Mouse (Mus musculus) testis, adult 2 months (tissue): ENCODE measurements around the gene Adad1. TPM values are rescaled to one million over a fixed set of nuclear protein-coding genes. Genes with fewer than 3 reads are reported as not detected.

Experiments
- H3K27ac ChIP-seq: fragments of 200-500 bp; 2 replicates; pipeline ENCODE4 v1.5.1; 2012; ENCODE audit warnings: low read depth, low read length; ENCODE audit not compliant: control insufficient read depth, insufficient read depth
- H3K27me3 ChIP-seq: fragments of 200-500 bp; 2 replicates; pipeline ENCODE4 v1.6.1; 2012; ENCODE audit warnings: mild to moderate bottlenecking, low read length, moderate library complexity; ENCODE audit not compliant: control insufficient read depth, insufficient read depth
- H3K36me3 ChIP-seq: fragments of 200-500 bp; 2 replicates; pipeline ENCODE4 v1.6.1; 2012; ENCODE audit warnings: mild to moderate bottlenecking, low read length; ENCODE audit not compliant: control insufficient read depth, insufficient read depth
- H3K4me1 ChIP-seq: fragments of 200-500 bp; 2 replicates; pipeline ENCODE4 v1.6.1; 2012; ENCODE audit warnings: low read length; ENCODE audit not compliant: control insufficient read depth, insufficient read depth
- H3K4me3 ChIP-seq: fragments of 200-500 bp; 2 replicates; pipeline ENCODE4 v1.5.1; 2012; ENCODE audit warnings: low read depth, mild to moderate bottlenecking, low read length, moderate library complexity, mixed read lengths; ENCODE audit not compliant: control insufficient read depth
- CTCF ChIP-seq: fragments of 200-500 bp; IDR thresholded peaks from 2 replicates; pipeline ENCODE4 v1.5.1; 2012; ENCODE audit warnings: low read depth, mild to moderate bottlenecking, inconsistent platforms, low read length, moderate library complexity; ENCODE audit not compliant: control insufficient read depth, insufficient read depth, insufficient replicate concordance
- POLR2A ChIP-seq: fragments of 200-500 bp; IDR thresholded peaks from 2 replicates; pipeline ENCODE4 v1.6.1; 2012; ENCODE audit warnings: low read depth, mild to moderate bottlenecking, inconsistent platforms, low read length, moderate library complexity; ENCODE audit not compliant: control insufficient read depth
- polyA plus RNA-seq: library from polyadenylated mRNA; depleted of rRNA; stranded (reverse); fragments of >200 nt; gene quantifications from 2 replicates; pipeline ENCODE4 v1.2.3, GENCODE M21; 2012

The Adad1 gene
- polyA plus RNA-seq, 1 experiment: 229 TPM

DNA sequence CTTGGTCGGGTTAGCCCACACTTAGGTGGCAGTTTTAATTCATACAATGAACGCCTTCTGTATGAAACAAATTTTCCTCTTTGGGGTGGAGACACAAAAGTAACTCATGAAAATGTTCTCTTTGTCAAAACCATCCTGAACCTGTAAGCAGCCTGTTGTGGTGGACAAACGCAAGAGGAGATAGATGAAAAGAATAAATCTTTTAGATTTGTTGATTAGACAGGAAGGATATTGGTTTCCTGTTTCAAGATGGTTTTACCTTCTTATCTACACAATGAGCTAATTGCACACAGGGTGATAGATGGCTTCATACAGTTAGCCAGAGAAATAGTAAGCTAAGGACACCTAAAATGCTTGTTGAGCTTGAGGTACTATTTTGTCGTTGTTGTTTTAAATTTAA, 62.8 kb downstream of the Adad1 start:
- no peak for TF ChIP-seq POLR2A
- TF ChIP-seq CTCF: no peak
- no peaks in the 10 kb centered on the region for H3K36me3 ChIP-seq
- no peak overlapping the region for H3K4me3 ChIP-seq
- no peak overlapping the region for H3K27ac ChIP-seq
- H3K4me1 ChIP-seq: no peaks in the 10 kb centered on the region
- H3K27me3 ChIP-seq: no peaks in the 10 kb centered on the region

- TF ChIP-seq POLR2A (no peak), CTCF (no peak)
- H3K27me3 ChIP-seq: no peaks in the 10 kb centered on the region
- no peak overlapping the region for H3K27ac ChIP-seq
- no peaks in the 10 kb centered on the region for H3K4me1 ChIP-seq
- H3K36me3 ChIP-seq: no peaks in the 10 kb centered on the region
- no peak overlapping the region for H3K4me3 ChIP-seq
Observed at GRCm38 (mm10) chr3:37128269-37128668, 64.9 kb downstream of the Adad1 start.

DNA sequence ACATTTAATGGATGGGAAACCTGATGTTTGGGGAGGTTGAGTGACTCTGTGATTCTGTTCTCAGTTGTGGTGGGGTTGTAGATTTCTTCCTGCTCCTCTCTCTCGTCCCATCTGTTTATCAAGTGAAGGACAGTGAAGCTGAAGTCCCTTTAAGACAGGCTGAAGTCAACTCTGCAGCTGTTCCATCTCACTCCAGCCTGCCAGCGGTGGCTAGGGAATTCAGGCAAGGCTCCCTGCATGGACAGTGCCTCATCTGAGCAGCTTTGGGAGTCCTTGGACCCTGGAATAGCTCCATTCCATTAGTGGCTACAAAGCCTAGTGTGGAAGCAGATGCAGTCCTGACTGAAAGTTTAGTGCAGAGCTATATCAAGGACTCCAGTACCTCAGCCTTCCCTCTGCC, 65.7 kb downstream of the Adad1 start:
- H3K27ac ChIP-seq: no peak overlapping the region
- no peak for TF ChIP-seq POLR2A

DNA sequence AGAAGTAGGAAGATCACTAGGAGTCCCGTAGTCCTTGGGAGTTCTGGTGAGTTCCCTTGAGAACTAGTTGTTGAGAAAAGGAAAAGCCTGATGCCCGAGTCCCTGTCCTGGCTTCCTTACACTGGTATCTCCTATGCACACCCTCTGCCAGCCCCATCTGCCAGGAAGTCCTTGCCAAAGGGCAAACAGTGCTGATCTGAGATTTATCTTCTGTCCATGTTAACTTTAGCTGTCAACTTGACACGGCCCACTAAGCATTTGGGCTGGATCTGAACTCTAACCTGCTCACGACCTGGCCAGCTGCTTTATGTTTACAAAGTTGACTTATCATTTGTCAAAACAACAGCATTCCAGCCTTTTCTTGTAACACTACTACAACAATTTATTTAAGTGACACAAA, 73.9 kb downstream of the Adad1 start:
- Histone ChIP-seq H3K27ac (no peak overlapping the region), H3K27me3 (no peaks in the 10 kb centered on the region), H3K4me1 (no peaks in the 10 kb centered on the region), H3K4me3 (no peak overlapping the region), H3K36me3 (no peaks in the 10 kb centered on the region)
- TF ChIP-seq POLR2A: no peak
- no peak for TF ChIP-seq CTCF

More for the DNA sequence above, 65.7 kb downstream of the Adad1 start:
- H3K27me3 ChIP-seq: no peaks in the 10 kb centered on the region
- H3K36me3 ChIP-seq: no peaks in the 10 kb centered on the region
- H3K4me3 ChIP-seq: no peak overlapping the region
- no peaks in the 10 kb centered on the region for H3K4me1 ChIP-seq

GRCm38 (mm10) chr3:37139192-37139591, 75.9 kb downstream of the Adad1 start:
- Histone ChIP-seq H3K4me1 (no peaks in the 10 kb centered on the region), H3K27me3 (no peaks in the 10 kb centered on the region), H3K36me3 (no peaks in the 10 kb centered on the region), H3K27ac (no peak overlapping the region), H3K4me3 (no peak overlapping the region)
- TF ChIP-seq CTCF (no peak), POLR2A (no peak)

GRCm38 (mm10) chr3:37140168-37140906, 77.0 kb downstream of the Adad1 start:
- no peak for TF ChIP-seq CTCF
- no peak for TF ChIP-seq POLR2A
- Histone ChIP-seq H3K4me3 (no peak overlapping the region), H3K27me3 (no peaks in the 10 kb centered on the region), H3K36me3 (no peaks in the 10 kb centered on the region), H3K4me1 (no peaks in the 10 kb centered on the region), H3K27ac (no peak overlapping the region)

DNA sequence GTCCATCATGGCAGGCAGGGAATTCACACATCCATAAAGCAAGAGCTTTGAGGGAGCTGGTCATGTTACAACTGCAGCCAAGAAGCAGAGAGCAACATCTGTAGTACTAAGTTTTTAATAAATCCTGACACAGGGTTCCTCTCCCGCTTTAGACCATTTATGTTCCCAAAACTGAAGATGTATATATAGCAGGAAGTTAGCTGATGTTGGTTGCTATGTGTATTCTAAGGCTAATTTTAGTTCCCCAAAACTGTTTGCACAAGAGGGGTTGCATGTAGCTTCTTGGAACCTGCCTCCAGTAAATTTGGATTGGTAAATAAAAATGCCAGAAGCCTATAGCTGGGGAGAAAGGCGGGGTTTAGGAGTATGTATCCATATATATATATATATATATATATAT, 78.5 kb downstream of the Adad1 start:
- no peak overlapping the region for H3K4me3 ChIP-seq
- H3K27ac ChIP-seq: no peak overlapping the region
- H3K36me3 ChIP-seq: no peaks in the 10 kb centered on the region
- no peaks in the 10 kb centered on the region for H3K4me1 ChIP-seq
- TF ChIP-seq POLR2A (no peak), CTCF (no peak)
- no peaks in the 10 kb centered on the region for H3K27me3 ChIP-seq
